Mouse (Mus musculus) ovary, postnatal 14 days (tissue): Measurements from ENCODE around the gene Rps6ka1.

Source experiments
- DNase-seq: peaks from one replicate; pipeline ENCODE4 v3.0.0; 2022; ENCODE audit warnings: low spot score

Rps6ka1 gene

GRCm38 (mm10) chr4:133820806-133821560 is 66.6 kb downstream of the Rps6ka1 start:
- no peak for DNase-seq

GRCm38 (mm10) chr4:133820166-133820565 is 67.4 kb downstream of the Rps6ka1 start:
- DNase-seq: no peak

GRCm38 (mm10) chr4:133817356-133817755 is 70.2 kb downstream of the Rps6ka1 start:
- no peak for DNase-seq

GRCm38 (mm10) chr4:133816504-133816875 is 71.1 kb downstream of the Rps6ka1 start:
- DNase-seq: no peak

- DNase-seq: no peak
These were observed 71.7 kb downstream of the Rps6ka1 start for GRCm38 (mm10) chr4:133815635-133816503.

GRCm38 (mm10) chr4:133814804-133815515 is 72.6 kb downstream of the Rps6ka1 start:
- peak; percentile 42 for DNase-seq

- DNase-seq: peak; percentile 84
These were observed 73.4 kb downstream of the Rps6ka1 start for GRCm38 (mm10) chr4:133813992-133814803.

- DNase-seq: peak; percentile 95
These were observed 74.2 kb downstream of the Rps6ka1 start for GRCm38 (mm10) chr4:133813174-133813991.

GRCm38 (mm10) chr4:133804401-133805263 is 83.0 kb downstream of the Rps6ka1 start:
- DNase-seq: no peak

- no peak for DNase-seq
These were observed 87.0 kb downstream of the Rps6ka1 start for GRCm38 (mm10) chr4:133800589-133800988.
